Mouse (Mus musculus): ENCODE measurements around the gene Hdac7. TPM values are rescaled to one million over a fixed set of nuclear protein-coding genes. Genes with fewer than 3 reads are reported as not detected.

The Hdac7 gene
- polyA plus RNA-seq (2016; fragmentation: Nextera tagmentation; extraction: Ambion mirVana): 27.4 and 27.8 TPM in 2 replicates

DNA sequence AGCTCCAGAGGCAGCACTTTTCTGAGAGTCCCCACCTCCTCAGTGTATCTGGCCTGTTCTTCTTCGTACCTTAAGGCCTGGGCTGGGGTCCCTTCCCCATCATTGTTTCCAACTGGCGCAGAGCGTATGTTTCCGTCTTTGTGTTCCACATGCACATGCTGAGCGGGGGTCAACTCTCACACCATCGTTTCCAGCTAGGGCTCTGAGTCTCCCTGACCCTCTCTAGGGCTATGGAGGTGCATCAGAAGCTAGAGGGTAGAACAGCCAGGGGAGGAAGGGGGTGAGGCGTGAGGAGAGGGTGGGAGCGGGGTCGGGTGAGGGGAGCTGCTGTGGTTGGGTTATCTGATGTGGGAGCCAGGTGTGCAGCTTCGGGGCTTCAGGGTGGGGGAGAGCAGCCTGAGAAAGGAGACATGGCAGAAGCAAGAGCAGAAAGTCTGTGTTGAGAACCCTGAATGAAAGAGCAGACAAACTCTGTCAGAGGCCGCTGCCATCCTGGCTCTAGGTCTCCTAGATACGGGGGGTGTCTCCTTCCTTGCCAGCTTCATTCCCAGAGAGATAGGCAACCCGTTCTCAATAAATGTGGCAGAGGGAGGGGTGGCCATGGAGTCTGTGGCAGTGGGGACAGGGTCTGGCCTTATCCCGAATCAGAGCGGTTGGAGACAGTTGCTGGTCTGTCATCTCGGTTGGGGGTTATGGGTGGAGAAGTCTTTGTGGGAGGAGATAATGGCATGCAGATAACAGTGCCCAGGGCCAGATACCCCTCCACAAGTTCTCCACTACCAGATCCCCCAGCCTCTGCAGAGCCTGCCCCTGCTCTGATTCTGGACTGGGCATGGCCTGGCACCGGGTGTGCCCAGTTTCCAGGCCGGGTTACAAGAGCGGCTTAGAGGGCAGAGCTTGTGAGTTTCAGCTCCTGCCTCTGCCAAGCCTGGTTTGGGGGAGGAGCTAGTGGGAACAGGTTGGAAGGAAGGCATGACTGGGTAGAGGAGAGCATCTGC lies at the start of gene Hdac7:
Gene Hdac7, minus strand, starts transcription at position 466 of the 998 bp plus-strand sequence.
- no peaks in the 10 kb centered on the region for H3K36me3 ChIP-seq
- no peak within 1 kb of the TSS for H3K4me3 ChIP-seq
- H3K4me1 ChIP-seq (replicated peaks): peaks cover 15% of the 10 kb centered on the region
- H3K4me2 ChIP-seq: no peak within 1 kb of the TSS
- H3K27ac ChIP-seq (ENCODE audit: poor library complexity, severe bottlenecking): no peak within 1 kb of the TSS
- peaks cover 6% of the 10 kb centered on the region; the same call in 1 of the 2 replicates for H3K27me3 ChIP-seq (replicated peaks)
- ATAC-seq (ENCODE audit: insufficient number of reproducible peaks, low FRiP score): no peak
- no peaks in the 10 kb centered on the region; the same call in 1 of the 2 replicates for H3K9me3 ChIP-seq (replicated peaks)
- H3K9ac ChIP-seq: no peak within 1 kb of the TSS
- 53% methylated on average over 19 of the region's 19 CpGs for WGBS

GRCm38 (mm10) chr15:97892506-97892905 lies 48.2 kb upstream of the Hdac7 start:
- Histone ChIP-seq H3K4me2 (no peak overlapping the region), H3K9me3 (replicated peaks) (no peaks in the 10 kb centered on the region), H3K27me3 (replicated peaks) (peaks cover 14% of the 10 kb centered on the region; the same call in 1 of the 2 replicates), H3K4me3 (no peak overlapping the region), H3K27ac (ENCODE audit: poor library complexity, severe bottlenecking) (no peak overlapping the region), H3K36me3 (no peaks in the 10 kb centered on the region), H3K9ac (no peak overlapping the region), H3K4me1 (replicated peaks) (peaks cover 16% of the 10 kb centered on the region; the same call in 1 of the 2 replicates)
- 24% methylated on average over 8 of the region's 8 CpGs for WGBS
- ATAC-seq (ENCODE audit: insufficient number of reproducible peaks, low FRiP score): no peak

GRCm38 (mm10) chr15:97890450-97890849 lies 46.1 kb upstream of the Hdac7 start:
- H3K4me3 ChIP-seq: no peak overlapping the region
- no peak overlapping the region for H3K4me2 ChIP-seq
- H3K4me1 ChIP-seq (replicated peaks): peaks cover 5% of the 10 kb centered on the region; the same call in 1 of the 2 replicates
- no peak for ATAC-seq (ENCODE audit: insufficient number of reproducible peaks, low FRiP score)
- no peak overlapping the region for H3K27ac ChIP-seq (ENCODE audit: poor library complexity, severe bottlenecking)
- H3K9ac ChIP-seq: no peak overlapping the region
- peaks cover 14% of the 10 kb centered on the region; the same call in 1 of the 2 replicates for H3K27me3 ChIP-seq (replicated peaks)
- H3K36me3 ChIP-seq: no peaks in the 10 kb centered on the region
- 77% methylated on average over 10 of the region's 10 CpGs for WGBS
- no peaks in the 10 kb centered on the region for H3K9me3 ChIP-seq (replicated peaks)

- H3K4me1 ChIP-seq (replicated peaks): 0 out of 2 replicates have a peak, but pooled peaks cover 4% of the 10 kb centered on the region
- no peak overlapping the region for H3K27ac ChIP-seq (ENCODE audit: poor library complexity, severe bottlenecking)
- H3K4me2 ChIP-seq: no peak overlapping the region
- peaks cover 17% of the 10 kb centered on the region; the same call in 1 of the 2 replicates for H3K27me3 ChIP-seq (replicated peaks)
- ATAC-seq (ENCODE audit: insufficient number of reproducible peaks, low FRiP score): no peak
- no peaks in the 10 kb centered on the region for H3K36me3 ChIP-seq
- no peaks in the 10 kb centered on the region for H3K9me3 ChIP-seq (replicated peaks)
- 62% methylated on average over 11 of the region's 11 CpGs for WGBS
- no peak overlapping the region for H3K9ac ChIP-seq
- no peak overlapping the region for H3K4me3 ChIP-seq
Measured at GRCm38 (mm10) chr15:97890017-97890416, 45.7 kb upstream of the Hdac7 start.

GRCm38 (mm10) chr15:97887541-97888016 lies 43.3 kb upstream of the Hdac7 start:
- H3K4me3 ChIP-seq: no peak overlapping the region
- H3K36me3 ChIP-seq: no peaks in the 10 kb centered on the region
- no peak overlapping the region for H3K27ac ChIP-seq (ENCODE audit: poor library complexity, severe bottlenecking)
- ATAC-seq (ENCODE audit: insufficient number of reproducible peaks, low FRiP score): no peak
- H3K9ac ChIP-seq: no peak overlapping the region
- no peaks in the 10 kb centered on the region for H3K9me3 ChIP-seq (replicated peaks)
- no peak overlapping the region for H3K4me2 ChIP-seq
- 0 out of 2 replicates have a peak, but pooled peaks cover 2% of the 10 kb centered on the region for H3K4me1 ChIP-seq (replicated peaks)
- peaks cover 20% of the 10 kb centered on the region; the same call in 1 of the 2 replicates for H3K27me3 ChIP-seq (replicated peaks)
- 82% methylated on average over 10 of the region's 10 CpGs for WGBS

GRCm38 (mm10) chr15:97881423-97881822 lies 37.1 kb upstream of the Hdac7 start:
- peaks cover 10% of the 10 kb centered on the region; the same call in 1 of the 2 replicates for H3K27me3 ChIP-seq (replicated peaks)
- H3K9me3 ChIP-seq (replicated peaks): no peaks in the 10 kb centered on the region
- H3K4me1 ChIP-seq (replicated peaks): peaks cover 14% of the 10 kb centered on the region
- H3K4me3 ChIP-seq: no peak overlapping the region
- no peak overlapping the region for H3K9ac ChIP-seq
- no peak for ATAC-seq (ENCODE audit: insufficient number of reproducible peaks, low FRiP score)
- WGBS: 84% methylated on average over 8 of the region's 8 CpGs
- H3K27ac ChIP-seq (ENCODE audit: poor library complexity, severe bottlenecking): no peak overlapping the region
- no peak overlapping the region for H3K4me2 ChIP-seq
- H3K36me3 ChIP-seq: no peaks in the 10 kb centered on the region

DNA sequence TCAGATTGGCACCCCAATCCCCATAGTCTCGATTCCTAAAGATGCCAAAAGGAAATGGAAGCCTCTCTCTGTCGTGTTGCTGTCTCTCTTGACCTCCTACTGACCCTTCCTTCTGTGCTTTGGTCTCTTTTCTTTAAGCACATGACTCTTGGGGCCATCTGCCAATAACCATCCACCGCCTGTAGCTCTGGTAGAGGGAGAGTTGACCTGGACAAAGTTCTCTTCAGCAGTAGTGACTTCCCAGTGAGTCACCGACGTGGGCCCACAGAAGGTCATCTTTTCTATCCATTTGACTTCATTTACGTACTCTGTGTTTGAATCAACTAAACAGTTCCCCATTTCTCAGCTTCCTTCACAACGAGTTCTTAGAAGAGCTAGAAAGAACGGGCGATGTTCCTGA lies 36.1 kb upstream of the Hdac7 start:
- 73% methylated on average over 9 of the region's 9 CpGs for WGBS
- H3K9me3 ChIP-seq (replicated peaks): no peaks in the 10 kb centered on the region
- H3K9ac ChIP-seq: no peak overlapping the region
- no peak overlapping the region for H3K27ac ChIP-seq (ENCODE audit: poor library complexity, severe bottlenecking)
- H3K36me3 ChIP-seq: no peaks in the 10 kb centered on the region
- H3K4me3 ChIP-seq: no peak overlapping the region
- H3K27me3 ChIP-seq (replicated peaks): peaks cover 15% of the 10 kb centered on the region; the same call in 1 of the 2 replicates
- peaks cover 14% of the 10 kb centered on the region for H3K4me1 ChIP-seq (replicated peaks)
- ATAC-seq (ENCODE audit: insufficient number of reproducible peaks, low FRiP score): no peak
- H3K4me2 ChIP-seq: no peak overlapping the region

DNA sequence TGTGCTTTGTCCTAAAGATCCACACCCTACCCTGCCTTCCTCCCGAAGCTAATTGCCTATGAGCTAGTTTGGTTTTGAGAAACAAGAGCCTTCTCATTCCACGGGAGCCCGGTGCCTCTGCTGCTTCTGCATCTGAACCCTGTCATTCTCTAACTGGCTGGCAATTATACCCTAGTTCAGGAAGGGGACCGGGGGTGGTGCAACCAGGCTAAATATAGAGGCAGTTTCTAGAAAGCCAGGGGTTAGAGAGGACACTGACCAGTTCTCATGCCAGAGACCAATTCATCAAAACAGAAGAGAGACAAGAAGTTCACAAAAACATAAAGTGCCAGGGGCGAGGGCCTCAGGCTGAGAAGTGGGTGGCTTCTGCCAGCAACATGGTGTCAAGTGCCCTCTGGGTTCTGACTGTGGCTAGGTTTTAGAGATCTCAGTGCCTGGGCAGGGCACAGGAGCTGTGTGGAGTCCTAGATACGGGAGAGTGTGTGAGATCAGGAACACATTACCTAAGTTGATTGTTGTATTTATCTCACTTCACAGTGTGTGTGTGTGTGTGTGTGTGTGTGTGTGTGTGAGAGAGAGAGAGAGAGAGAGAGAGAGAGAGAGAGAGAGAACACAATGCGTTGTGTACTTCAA lies 34.5 kb upstream of the Hdac7 start:
- 37% methylated on average over 7 of the region's 7 CpGs for WGBS
- H3K9me3 ChIP-seq (replicated peaks): no peaks in the 10 kb centered on the region
- no peak overlapping the region for H3K4me2 ChIP-seq
- H3K4me1 ChIP-seq (replicated peaks): peaks cover 14% of the 10 kb centered on the region
- H3K4me3 ChIP-seq: no peak overlapping the region
- no peaks in the 10 kb centered on the region for H3K36me3 ChIP-seq
- H3K27ac ChIP-seq (ENCODE audit: poor library complexity, severe bottlenecking): no peak overlapping the region
- peaks cover 10% of the 10 kb centered on the region; the same call in 1 of the 2 replicates for H3K27me3 ChIP-seq (replicated peaks)
- no peak overlapping the region for H3K9ac ChIP-seq
- ATAC-seq (ENCODE audit: insufficient number of reproducible peaks, low FRiP score): no peak

GRCm38 (mm10) chr15:97875784-97876183 lies 31.5 kb upstream of the Hdac7 start:
- Histone ChIP-seq H3K27me3 (replicated peaks) (peaks cover 24% of the 10 kb centered on the region), H3K27ac (ENCODE audit: poor library complexity, severe bottlenecking) (no peak overlapping the region), H3K9me3 (replicated peaks) (no peaks in the 10 kb centered on the region), H3K4me3 (no peak overlapping the region), H3K36me3 (no peaks in the 10 kb centered on the region), H3K9ac (no peak overlapping the region), H3K4me1 (replicated peaks) (peaks cover 14% of the 10 kb centered on the region), H3K4me2 (no peak overlapping the region)
- ATAC-seq (ENCODE audit: insufficient number of reproducible peaks, low FRiP score): no peak
- 83% methylated on average over 8 of the region's 8 CpGs for WGBS

- 74% methylated on average over 9 of the region's 9 CpGs for WGBS
- H3K36me3 ChIP-seq: no peaks in the 10 kb centered on the region
- H3K9me3 ChIP-seq (replicated peaks): no peaks in the 10 kb centered on the region
- peaks cover 6% of the 10 kb centered on the region for H3K4me1 ChIP-seq (replicated peaks)
- H3K4me3 ChIP-seq: no peak overlapping the region
- no peak for ATAC-seq (ENCODE audit: insufficient number of reproducible peaks, low FRiP score)
- H3K27ac ChIP-seq (ENCODE audit: poor library complexity, severe bottlenecking): no peak overlapping the region
- H3K4me2 ChIP-seq: no peak overlapping the region
- H3K27me3 ChIP-seq (replicated peaks): peaks cover 35% of the 10 kb centered on the region
- H3K9ac ChIP-seq: no peak overlapping the region
Measured at GRCm38 (mm10) chr15:97873717-97874116, 29.4 kb upstream of the Hdac7 start.

GRCm38 (mm10) chr15:97872161-97872560 lies 27.9 kb upstream of the Hdac7 start:
- WGBS: 90% methylated on average over 8 of the region's 8 CpGs
- H3K4me2 ChIP-seq: no peak overlapping the region

More at GRCm38 (mm10) chr15:97872161-97872560, 27.9 kb upstream of the Hdac7 start:
- ATAC-seq (ENCODE audit: insufficient number of reproducible peaks, low FRiP score): no peak
- Histone ChIP-seq H3K27me3 (replicated peaks) (peaks cover 37% of the 10 kb centered on the region), H3K36me3 (no peaks in the 10 kb centered on the region), H3K27ac (ENCODE audit: poor library complexity, severe bottlenecking) (no peak overlapping the region), H3K4me3 (no peak overlapping the region), H3K9me3 (replicated peaks) (peaks cover 3% of the 10 kb centered on the region), H3K4me1 (replicated peaks) (no peaks in the 10 kb centered on the region), H3K9ac (no peak overlapping the region)
